Mouse (Mus musculus): ENCODE data around the gene Anapc7. TPM values are rescaled to one million over a fixed set of nuclear protein-coding genes. Genes with fewer than 3 reads are reported as not detected.
"Not testable (repeated sequence)": the region's sequence is repeated elsewhere in the genome, so short reads cannot be mapped to it uniquely, and the experiment has no call there.

Gene Anapc7
- total RNA-seq, 2 experiments from 2014 or later: 24.3 to 42.7 TPM

DNA sequence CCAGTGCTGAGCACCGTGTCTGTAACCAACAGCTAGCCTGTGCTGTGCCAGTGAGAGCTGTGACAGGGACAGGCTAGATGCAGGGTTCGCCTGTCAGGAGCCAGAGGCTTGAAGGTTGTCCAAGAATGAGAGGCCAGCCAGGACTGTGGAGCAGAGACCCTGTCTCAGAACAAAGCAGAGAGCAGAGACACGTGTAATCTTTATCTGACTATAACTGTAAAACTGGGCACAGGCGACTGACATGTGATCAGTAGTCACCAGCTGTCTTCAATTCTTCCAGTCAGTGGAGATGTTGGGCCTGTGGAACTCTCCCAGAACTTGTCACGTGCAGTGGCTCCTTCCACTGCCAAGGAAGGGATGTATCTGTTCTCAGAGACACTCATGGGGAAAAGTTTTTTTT lies 18.7 kb upstream of the Anapc7 start:
- ATAC-seq (replicated peaks; ENCODE audit: low FRiP score, low TSS enrichment, poor library complexity, severe bottlenecking): no peak

GRCm38 (mm10) chr5:122403362-122403761 lies 18.1 kb upstream of the Anapc7 start:
- no peak for ATAC-seq (replicated peaks; ENCODE audit: low FRiP score, low TSS enrichment, poor library complexity, severe bottlenecking)

- ATAC-seq (replicated peaks; ENCODE audit: low FRiP score, low TSS enrichment, poor library complexity, severe bottlenecking): 0 out of 2 replicates have a peak, but pooled peaks have one; percentile 12
Measured at GRCm38 (mm10) chr5:122405537-122405936, 16.0 kb upstream of the Anapc7 start.

- no peak for ATAC-seq (replicated peaks; ENCODE audit: low FRiP score, low TSS enrichment, poor library complexity, severe bottlenecking)
Measured at GRCm38 (mm10) chr5:122409692-122410645, 11.5 kb upstream of the Anapc7 start.

DNA sequence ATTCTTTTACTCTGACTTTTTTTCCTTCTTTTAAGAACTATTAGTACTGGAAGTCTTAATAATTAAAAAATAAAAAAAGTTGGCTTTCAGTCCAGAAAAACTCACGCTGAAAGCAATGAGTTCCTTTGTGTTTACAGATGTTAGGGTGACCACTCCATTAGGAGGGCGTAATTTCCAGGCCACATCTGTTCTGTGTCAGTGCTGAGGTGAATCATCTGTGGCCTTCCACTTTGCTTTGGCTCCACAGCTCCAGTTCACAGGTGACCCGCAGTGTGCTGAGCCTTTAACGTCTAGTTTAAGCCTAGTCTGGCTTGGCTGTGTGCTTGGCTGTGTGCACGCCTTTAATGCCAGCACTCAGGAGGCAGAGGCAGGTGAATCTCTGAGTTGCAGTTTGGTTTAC lies 9.6 kb upstream of the Anapc7 start:
- ATAC-seq (replicated peaks; ENCODE audit: low FRiP score, low TSS enrichment, poor library complexity, severe bottlenecking): no peak

DNA sequence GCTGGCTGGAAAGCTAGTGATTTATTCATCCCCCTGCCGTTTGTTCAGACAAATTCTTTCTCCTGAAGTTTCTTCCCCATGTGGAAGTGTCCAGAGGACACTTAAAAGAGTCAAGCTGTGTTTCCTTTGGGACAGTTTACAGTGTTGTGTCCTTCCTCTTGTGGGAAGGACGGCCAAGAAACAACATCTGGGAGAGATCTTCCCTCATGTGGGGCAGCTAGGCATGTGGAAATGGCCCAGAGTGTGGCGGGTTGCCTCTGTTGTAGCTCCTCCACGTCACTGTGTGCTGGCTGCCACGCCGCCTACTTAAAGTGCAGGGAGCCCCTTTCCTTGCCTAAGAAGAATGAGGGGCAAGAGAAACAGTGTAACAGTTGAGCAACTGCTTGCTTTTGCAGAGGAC lies 8.7 kb upstream of the Anapc7 start:
- no peak for ATAC-seq (replicated peaks; ENCODE audit: low FRiP score, low TSS enrichment, poor library complexity, severe bottlenecking)

GRCm38 (mm10) chr5:122414351-122414750 lies 7.1 kb upstream of the Anapc7 start:
- ATAC-seq (replicated peaks; ENCODE audit: low FRiP score, low TSS enrichment, poor library complexity, severe bottlenecking): no peak

GRCm38 (mm10) chr5:122415465-122415864 lies 6.0 kb upstream of the Anapc7 start:
- no peak for ATAC-seq (replicated peaks; ENCODE audit: low FRiP score, low TSS enrichment, poor library complexity, severe bottlenecking)

DNA sequence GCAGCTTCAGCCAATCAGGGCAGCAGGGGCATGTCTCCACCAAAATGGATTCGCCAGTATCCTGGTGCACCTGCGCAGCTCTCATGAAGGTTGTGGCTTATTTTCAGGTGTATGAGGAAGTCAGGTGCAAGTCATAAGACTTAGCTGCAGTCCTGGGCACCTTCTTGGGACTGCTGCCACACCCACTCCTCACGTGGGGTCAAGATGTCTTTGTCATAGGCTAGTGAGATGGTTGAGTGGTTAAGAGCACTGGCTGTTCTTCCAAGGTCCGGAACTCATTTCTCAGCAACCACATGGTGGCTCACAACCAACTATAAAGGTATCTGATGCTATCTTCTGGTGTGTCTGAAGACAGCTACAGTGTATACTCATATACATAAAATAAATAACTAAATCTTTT lies 817 bp upstream of the Anapc7 start:
- not testable (repeated sequence) for ATAC-seq (replicated peaks; ENCODE audit: low FRiP score, low TSS enrichment, poor library complexity, severe bottlenecking)

DNA sequence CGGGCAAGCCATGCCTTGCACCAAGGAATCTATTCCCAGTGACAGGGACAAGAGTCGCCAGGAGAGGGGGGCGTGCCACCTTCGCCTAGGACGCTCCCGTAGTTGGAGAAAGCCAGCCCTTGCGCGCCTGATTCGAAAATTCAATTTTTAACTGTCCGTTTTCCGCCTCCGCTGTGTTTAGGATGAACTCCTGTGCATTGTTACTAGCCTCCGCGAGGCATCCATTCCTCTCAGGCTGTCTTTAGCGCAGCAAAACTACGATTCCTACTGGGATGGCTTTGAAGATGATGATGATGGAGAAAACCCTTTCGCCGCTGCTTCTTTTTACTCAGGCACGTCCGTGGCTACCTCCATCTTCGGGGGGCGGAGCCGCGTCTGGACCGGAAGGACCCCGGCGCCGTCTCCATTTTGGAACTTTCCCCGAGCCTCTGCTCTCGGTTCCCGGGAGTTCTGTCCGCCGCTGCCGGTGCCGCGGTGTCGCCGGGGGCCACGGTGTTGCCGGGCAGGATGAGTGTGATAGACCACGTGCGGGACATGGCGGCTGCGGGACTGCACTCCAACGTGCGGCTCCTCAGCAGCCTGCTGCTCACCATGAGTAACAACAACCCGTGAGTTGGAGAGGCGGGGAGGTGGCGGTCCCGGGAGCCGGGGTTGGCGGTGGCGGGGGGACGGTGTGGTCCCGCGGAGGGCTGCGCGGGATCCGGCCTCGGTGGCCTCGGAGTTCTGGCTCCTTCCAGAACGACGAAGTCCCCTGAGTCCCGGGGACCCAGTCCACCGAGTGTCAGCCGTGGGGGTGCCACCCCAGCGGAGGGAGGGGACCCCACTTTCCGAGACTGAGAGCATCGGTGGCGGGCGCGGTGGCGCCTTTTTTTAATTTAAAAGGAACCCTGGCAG lies 825 bp downstream of the Anapc7 start:
- peak; percentile 82 for ATAC-seq (replicated peaks; ENCODE audit: low FRiP score, low TSS enrichment, poor library complexity, severe bottlenecking)

- ATAC-seq (replicated peaks; ENCODE audit: low FRiP score, low TSS enrichment, poor library complexity, severe bottlenecking): 0 out of 2 replicates have a peak, but pooled peaks have one; percentile 11
Measured at GRCm38 (mm10) chr5:122423083-122423482, 1.6 kb downstream of the Anapc7 start.

GRCm38 (mm10) chr5:122425550-122425949 lies 4.1 kb downstream of the Anapc7 start:
- ATAC-seq (replicated peaks; ENCODE audit: low FRiP score, low TSS enrichment, poor library complexity, severe bottlenecking): no peak

GRCm38 (mm10) chr5:122430036-122430775 lies 8.7 kb downstream of the Anapc7 start:
- ATAC-seq (replicated peaks; ENCODE audit: low FRiP score, low TSS enrichment, poor library complexity, severe bottlenecking): no peak

DNA sequence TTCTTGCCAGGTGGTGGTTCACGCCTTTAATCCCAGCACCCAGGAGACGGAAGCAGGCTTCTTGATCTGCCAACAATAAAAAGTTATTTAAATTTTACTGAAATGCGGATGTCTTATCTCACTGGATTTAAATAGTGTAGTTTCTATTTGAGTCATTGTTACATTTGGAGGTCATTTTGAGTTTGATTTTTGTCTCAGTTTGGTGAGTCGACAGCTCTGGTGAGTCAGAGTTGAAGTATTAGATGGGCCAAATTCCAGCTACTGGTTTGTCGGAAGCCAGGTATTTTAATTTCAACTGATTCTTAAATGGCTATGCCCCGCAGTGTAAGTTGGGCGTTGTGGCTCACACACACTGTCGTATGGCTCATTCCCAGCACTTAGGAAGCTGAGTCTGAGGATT lies 9.7 kb downstream of the Anapc7 start:
- no peak for ATAC-seq (replicated peaks; ENCODE audit: low FRiP score, low TSS enrichment, poor library complexity, severe bottlenecking)

DNA sequence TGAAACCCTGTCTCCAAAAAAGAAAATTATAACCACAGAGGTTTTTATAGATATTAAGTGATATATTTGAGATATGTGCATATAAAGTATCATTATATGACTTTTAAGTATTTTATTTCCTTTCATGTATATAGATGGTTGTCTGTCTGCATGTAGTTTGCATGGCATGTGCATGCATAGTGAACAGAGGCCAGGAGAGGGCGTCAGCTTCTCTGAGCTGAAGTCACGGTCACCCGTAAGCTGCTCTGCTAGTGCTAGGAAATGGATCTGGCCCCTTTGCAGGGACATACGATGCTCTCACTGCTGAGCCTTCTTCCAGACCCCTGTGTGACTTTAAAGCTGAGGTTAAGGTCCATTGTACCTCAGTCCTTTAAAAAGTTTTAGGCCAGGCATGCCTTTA lies 13.0 kb downstream of the Anapc7 start:
- no peak for ATAC-seq (replicated peaks; ENCODE audit: low FRiP score, low TSS enrichment, poor library complexity, severe bottlenecking)

DNA sequence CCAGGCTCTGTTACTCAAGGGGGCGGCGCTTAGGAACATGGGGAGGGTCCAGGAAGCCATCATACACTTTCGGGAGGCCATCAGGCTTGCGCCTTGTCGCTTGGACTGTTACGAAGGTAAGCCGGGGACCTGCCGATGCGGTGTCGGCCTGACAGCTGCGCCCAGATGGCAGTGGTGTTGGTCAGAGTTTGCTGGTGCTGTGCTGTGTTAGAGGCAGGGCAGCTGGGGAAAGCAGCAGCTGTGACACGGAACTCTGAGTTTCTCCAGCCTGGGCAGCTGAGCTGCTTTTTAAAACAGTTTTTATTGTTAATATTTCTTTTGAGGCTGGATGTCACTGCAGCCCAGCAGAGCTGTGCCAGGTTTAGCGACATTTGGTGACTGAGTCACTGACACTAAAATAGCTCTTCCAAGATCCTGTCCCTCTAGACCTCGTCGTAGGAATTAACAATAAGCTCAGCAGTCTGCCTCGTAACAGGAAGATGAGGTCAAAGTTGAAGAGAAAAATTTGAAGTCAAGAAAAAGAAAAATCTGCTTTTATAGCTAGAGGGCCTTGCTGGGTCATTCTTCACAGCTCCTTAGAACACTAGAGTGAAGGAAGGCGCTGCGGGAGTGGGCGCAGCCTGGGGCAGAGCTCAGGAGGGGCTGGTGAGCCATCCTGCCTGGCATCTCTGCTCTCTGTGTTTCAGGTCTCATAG lies 18.1 kb downstream of the Anapc7 start:
- no peak for ATAC-seq (replicated peaks; ENCODE audit: low FRiP score, low TSS enrichment, poor library complexity, severe bottlenecking)

DNA sequence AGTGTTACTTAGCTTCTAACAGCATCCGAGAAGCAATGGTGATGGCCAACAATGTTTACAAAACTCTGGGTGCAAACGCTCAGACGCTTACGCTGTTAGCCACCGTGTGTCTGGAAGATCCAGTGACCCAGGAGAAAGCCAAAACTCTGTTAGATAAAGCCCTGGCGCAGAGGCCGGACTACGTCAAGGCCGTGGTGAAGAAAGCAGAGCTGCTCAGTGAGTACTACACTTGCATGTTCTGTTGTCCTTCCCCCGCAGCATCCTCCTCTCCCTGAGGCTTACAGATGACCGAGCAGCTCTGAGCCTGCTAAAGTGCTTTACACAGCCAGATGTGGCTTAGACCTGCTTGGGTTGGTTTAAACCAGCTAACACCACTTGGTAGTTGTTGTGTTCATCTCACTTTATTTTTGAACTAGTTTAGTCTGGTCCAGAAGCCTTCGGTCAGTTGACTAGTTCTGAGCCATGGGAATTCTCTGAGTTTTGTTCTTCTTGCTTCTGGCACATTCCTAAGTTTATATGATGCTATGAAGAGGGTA lies 18.7 kb downstream of the Anapc7 start:
- ATAC-seq (replicated peaks; ENCODE audit: low FRiP score, low TSS enrichment, poor library complexity, severe bottlenecking): no peak

DNA sequence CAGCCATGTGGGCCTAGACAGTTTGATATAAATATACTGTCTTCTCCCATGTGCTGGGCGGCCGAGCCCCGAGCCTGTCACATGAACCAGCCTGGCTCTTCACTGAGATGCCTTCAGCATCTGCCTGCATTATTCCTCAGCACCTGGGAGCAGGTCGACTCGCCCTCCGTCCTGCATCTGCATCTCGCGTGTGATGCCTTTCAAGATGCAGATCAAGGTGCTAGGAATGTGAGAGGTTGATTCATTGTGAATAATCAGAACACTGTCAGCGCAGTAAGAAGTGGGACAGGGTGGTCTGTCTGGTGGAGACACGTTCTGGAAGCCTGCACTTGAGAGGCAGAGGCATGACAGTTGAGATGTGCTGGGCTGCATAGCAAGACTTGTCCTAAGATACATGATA lies 23.0 kb downstream of the Anapc7 start:
- no peak for ATAC-seq (replicated peaks; ENCODE audit: low FRiP score, low TSS enrichment, poor library complexity, severe bottlenecking)
